Mouse (Mus musculus): ENCODE results near the gene Nop2.

Nop2 gene

DNA sequence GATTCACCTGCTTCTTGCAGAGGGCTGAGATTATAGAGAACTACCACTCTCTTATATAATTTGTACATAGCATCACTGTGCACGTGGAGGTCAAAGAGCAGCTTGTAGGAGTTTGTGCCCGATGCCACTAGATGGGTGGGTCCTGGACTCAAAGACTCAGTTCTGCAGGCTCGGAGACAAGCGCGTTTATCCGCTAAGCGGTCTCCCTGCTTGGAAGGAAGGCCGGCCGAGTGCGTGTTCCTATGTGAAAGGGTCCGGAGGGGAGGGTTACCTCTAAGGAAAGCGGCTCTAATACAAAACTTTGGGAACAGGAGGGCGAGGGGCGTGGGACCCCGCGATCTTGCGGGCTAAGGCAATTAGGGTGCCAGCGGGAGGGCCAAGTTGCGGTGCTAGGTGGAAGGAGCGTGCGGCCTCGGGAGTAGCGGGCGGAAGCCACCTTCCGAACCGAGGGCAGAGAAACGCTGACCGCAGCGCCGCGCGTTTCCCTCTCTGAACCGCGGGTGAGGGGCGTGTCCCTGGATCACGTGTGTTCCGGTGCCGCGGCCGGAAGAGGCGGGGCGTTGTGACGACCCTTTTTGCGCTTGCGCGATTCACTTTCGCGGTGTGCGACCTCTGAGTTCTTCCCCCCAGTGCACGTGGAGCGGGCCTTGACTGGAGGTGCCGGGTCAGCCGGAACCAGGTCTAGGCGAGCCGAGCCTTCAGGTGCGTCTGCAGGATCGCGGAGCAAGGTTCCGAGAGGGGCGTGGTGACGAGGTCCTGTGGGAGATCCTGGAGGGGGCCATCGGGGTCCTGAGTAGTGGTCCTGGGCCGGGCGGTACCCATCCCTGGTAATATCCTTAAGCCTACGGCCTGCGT, at the start of gene Nop2:
Gene Nop2, plus strand, starts transcription at position 608 of the 855 bp plus-strand sequence.
- DNase-seq, result peak; percentile 89

DNA sequence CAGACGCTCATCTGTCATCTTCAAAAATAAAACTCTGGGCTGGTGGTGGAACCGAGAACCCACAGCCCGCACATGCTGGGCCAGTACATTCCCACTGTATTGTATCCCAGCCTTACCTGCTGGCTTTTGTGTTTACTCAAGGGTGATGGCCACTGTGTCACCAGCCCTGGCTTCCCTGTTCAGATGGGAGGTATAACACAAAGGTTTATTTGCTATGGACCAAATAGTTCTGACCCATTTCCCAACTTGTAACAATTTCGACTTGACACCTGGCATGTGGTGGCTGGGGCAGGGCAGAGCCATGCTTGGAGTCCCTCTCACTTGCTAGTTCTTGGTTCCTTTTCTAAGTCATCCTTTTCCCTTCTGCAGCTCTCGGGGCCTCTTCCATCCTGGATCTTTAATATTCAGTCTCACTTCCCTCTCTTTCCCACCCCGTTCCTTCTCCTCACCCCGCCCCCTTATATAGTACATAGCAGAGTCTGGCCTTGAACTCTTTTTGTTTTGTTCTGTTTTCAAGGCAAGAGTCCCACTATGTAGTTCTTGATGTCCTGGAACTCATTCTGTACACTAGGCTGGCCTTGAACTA, 48.8 kb upstream of the Nop2 start:
- no peak for DNase-seq

DNA sequence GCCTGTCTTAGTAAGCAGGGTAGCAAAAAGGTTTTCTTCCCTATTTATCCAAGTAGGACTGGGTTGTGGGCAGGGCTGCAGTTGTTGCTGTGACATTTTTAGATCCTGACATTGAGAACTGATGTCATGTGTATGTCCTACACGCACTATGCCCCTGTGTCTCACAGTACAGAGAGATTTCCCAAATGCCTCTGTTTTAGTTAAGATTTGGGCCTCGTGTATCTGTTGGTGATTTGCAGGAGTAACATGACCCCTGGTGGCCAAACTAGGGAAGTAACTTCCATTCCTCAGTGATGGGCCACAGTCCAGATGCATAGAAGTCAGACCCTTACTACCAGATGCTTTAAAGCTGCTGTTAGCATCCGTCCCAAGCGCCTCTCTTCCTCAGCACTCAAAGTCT, 47.3 kb upstream of the Nop2 start:
- DNase-seq, result peak; percentile 67

DNA sequence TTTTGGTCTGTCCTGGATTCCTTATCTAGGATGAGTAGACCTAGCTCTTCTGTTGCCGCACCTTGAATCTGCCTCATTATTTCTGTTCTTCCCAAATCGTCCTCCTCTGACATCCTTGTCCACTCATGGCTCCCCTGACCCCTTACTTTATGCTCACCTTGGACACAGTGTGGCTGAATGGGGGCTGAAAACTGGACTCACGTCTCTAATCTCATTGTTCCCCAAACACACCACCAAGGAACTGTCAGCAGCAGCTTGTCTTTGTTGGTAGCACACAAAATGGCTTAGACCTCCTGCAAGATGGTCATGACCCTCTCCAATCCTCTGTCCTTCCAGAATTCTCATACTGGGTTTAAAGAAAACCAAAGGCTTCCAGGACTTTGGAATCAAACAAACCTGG, 43.8 kb upstream of the Nop2 start:
- no peak for DNase-seq

DNA sequence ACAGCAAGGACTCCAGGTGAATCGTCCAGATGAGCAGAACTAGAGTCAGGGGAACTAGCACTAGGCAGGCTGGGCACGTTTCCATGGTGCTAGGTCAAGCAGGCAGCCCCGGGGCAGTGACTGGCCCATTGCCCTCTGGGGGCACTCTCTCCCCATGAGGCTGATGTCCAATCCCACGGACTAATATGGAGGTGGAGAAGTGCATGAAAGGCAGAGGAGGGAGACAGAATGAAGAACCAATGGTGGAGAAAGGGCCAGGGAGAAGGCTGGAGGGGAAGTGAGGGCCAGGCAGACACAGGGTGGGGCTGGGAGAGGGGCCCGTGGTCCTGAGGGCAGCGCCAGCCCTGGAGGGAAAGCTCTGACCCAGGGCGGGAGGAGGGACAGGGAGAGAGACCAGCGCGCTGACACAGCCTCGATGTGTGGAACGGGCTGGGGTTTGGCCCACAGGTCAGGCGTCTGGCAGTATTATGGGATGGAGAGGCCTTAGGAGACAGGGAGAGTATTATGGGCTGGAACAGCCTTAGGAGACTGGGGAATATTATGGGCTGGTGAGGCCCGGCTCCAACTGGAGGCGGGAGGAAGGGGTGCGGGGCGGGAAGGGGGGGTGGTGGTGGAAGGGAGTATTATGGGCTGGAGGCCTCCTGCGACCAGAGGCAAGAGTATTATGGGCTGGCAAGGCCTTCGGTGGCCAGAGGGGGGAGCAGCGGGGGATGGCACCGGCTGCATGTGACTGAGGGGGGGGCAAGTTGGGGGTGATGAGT, 43.0 kb upstream of the Nop2 start:
- DNase-seq, result peak; percentile 87

DNA sequence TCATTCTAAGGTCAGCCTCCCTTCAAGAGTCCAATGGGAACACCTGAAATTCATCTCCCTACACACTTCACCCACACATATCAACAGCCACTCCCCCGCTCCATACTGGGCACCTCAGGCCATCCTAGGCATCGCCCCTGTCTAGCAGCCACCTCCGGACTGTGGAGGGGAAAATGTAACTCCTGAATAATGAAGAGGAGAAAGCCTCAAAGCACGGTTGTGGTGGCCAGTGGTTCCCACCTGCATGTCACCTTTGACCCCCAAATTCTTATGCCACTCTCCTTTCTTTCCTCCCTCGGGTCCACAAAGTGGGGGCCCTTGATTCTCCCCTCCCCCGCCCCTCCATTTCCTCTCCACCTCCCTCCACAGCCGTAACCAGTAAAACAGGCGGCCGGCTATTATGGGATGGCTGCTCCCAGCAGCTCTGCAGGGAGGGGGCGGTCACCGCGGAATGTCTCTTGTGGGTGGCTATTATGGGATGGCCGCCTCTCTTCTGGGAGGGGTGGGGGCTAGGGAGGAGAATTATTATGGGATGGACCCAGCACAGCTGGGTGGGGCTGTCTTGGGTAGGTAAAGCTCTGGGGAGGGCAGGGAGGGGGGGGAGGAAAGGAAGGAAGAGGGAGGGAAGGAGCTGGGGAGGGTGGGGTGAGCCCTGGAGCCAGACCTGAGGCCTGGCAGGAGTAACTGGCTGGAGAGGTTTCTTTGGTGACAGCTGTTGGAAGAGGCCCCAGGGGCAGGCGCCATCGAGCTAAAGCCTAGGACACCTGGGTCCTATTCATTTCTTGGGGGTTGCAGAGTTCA, 42.0 kb upstream of the Nop2 start:
- DNase-seq, result peak; percentile 79

DNA sequence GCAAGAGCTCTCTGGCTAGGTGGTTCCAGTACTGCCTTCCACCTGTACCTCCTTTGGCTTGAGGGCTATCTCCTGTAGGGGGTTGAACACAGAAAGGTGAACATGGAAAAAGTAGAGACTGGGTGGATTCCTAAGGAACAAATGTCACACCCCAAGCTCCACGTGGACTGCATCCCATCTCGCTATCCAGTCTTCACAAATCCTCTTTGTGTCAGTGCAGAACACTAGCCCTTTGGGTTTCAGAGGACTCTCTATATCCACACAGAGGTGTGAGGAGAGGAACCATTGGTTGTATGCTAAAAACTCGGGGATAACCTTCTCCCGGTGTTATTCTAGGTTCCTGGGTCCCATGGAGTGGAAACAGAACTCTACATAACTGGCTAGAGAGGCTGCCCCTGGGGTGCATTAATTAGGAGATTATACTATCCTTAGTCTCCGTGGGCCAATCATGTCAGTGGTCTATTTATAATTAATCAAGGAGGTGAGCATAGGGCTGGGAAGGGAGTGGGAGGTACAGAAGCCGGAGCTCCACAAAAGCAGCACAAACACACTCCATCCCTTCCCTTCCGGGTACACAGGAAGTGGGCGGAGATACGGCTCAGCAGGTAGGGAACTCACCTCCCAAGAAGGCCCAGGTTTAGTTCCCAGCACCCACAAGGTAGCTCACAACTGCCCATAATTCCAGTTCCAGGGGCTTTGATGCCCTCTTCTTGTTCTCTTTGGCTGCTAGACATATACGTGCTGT, 41.2 kb upstream of the Nop2 start:
- DNase-seq, result no peak

DNA sequence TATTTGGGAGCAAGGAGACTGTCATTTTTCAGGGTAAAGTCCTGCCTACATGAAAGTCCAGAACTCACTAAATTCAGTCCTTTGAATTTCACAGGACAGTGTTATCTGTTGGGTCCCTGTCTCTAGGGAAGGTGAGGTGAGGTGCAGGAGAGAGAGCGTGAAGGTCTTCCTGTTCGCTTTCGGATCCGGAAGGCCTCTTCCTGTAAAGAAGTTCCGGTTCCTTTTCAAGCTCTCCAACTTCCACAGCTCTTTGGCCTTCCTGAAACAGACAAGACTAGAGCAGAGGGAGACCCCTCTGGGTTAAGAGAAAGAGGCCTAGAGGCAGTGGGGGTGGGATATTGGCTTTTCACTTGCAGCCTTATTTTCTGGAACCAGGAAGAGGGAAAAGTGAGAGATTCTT, 39.3 kb upstream of the Nop2 start:
- DNase-seq, result no peak

DNA sequence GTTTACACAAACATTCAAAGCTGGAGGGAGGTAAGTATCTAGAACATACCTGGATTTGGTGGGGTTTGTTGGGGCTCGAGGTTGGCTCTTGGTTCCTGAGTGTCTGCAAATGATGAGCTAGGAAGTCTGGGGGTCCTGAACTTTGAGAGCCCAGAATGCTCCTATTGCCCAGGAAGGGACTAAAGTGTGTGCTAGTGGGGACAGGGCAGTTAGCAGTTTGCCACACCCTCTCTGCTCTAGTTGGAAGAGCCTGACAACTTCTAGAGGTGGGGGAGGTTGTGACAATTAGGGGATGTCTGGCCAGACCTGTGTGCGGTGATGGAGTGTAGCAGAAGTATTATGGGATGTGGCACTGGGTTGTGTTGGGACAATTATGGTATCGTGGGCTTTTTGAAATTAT, 36.9 kb upstream of the Nop2 start:
- DNase-seq, result no peak

DNA sequence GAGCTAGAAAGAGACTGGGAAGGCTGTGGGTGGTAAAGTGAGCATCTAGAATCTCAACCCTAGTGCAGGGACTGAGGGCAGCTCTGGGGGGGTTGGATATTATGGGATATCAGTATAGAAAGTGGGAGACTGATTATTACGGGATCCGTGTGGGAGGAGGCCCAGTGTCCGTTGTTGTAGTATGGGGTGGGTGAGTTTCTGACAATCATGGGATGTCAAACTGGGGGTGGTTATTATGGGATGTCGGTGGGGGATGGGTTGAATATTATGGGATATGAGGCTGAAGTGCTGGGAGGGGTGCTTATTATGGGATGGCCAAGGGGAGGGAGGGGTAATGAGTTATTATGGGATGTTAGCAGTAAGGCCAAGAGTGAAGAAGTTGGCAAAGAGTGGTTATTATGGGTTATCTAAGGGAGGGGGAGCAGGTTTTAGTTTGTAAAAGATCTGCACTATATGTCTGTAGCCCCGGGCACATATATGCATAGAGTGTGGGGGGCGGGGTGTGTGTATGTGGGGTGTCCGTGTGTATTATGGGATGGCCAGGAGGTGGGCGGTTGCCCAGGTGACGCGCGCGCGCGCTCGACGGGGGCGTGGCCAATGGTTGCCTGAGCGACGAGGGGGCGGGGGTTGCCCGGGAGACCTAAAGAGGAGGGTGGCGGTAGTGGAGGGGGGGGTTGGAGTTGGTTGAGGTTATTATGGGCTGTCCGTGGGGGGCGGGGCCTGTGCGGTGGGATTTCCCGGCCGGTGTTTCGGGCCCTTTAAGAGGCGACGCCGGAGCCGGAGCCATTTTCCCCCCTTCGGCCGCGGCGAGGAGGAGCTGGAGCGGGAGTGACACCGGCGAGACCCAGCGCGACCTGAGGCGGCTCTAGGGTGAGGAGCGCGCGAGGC, 36.1 kb upstream of the Nop2 start, which contains the start of gene Chd4:
Gene Chd4, plus strand, starts transcription at position 591 of the 888 bp plus-strand sequence.
- peak; percentile 92 for DNase-seq

DNA sequence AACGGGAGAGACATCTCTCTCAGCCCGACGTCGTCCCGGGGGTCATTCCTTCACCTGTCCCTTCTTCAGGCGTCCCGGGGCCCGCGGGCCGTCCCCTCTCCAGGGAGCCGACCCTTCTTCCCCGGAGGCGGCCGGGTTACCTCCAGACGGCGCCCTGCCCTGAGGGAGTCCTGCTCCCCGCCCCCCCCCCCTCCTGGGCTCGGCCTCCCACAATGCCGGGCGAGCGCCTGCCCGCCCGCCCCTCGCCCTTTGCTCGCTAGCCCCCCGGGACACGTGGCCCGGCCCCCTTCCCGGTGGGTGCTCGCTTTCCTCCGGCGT, 35.5 kb upstream of the Nop2 start:
- no peak for DNase-seq

DNA sequence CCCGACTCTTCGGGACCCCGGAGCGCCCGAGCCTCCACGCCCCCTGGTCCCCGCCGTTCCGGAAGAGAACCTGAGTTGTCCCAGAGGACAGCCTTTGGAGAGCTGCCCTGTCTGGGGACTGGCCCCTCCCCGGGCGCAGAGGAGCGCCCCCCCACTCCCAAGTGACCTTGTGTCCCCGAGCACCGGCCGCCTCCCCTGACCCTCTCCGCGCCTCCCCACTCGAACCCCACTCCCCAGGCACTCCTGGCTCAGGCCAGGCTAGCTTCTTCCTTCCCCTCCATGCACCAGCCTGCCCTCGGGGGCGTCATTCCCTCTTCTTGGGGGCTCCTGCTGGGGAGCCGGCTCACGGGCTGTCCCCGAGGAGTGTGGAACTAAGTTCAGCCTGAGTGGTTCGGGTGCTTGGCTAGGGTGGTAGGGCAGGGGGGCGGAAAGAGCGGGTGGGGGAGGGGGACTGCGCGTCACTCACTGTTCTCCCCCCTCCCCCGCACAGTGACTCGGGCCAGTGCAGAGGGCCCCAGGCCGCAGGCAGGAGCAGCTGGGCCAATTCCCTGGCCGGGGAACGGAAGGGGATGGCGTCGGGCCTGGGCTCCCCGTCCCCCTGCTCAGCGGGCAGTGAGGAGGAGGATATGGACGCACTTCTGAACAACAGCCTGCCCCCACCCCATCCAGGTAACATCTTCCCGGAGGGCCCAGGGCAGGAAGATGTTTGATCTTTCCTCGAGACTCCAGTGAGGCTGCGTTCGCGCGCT, 34.9 kb upstream of the Nop2 start:
- peak; percentile 71 for DNase-seq

DNA sequence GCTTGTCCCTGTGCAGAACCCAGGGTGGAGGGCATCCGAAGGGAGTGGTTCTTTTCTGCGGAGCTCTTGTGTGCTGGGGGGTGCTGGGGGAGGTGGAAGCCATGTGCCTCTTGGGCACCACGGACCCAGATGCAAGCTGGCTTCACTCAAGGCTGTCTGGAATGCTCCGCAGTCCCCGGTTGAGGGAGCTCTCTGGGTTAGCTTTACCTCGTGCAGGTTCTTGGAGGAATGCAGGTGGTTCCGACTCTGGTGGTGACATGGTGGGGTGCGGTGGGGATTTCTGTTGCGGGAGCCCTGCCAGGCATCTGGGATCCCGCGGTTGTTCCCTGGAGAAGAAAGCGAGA, 34.4 kb upstream of the Nop2 start:
- no peak for DNase-seq

DNA sequence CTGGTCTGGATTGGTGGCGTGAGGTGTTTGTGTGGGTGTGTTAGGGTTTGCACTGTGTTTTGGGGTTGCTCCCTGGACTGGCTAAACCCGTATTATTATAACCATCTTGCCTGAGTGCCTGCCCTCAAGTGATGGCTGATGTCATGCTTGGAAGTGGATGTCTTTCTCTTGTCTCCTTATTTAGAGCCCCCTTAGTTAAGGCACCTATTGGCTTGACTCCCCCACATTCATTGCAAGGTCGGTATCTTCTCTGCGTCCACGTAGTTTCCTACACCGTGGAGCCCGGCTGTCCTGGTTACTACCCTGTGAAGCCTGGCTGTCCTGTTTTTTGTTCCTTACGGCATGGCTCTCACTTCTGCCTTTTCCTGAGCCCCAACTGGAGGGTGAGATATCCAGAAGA, 33.8 kb upstream of the Nop2 start:
- DNase-seq, result no peak

DNA sequence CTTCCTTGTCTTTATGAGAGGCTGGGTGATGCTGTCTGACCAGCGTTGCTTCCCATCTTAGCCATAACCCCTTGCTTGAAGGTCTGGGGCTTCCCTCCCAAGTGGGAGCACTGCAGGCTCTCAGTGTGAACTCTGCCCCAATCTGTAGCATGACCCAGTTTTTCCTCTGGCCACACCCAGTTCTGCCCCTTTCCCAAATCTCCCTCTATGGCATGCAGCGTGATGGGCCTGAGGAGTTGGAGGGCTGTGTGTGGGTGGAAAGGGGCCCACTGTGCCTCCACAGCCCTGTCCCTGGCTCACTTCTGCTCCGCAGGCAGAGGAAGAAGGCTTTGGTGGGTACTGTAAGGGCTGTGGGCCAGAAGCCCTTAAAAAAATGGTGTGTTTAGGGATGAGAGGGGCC, 33.2 kb upstream of the Nop2 start:
- no peak for DNase-seq

DNA sequence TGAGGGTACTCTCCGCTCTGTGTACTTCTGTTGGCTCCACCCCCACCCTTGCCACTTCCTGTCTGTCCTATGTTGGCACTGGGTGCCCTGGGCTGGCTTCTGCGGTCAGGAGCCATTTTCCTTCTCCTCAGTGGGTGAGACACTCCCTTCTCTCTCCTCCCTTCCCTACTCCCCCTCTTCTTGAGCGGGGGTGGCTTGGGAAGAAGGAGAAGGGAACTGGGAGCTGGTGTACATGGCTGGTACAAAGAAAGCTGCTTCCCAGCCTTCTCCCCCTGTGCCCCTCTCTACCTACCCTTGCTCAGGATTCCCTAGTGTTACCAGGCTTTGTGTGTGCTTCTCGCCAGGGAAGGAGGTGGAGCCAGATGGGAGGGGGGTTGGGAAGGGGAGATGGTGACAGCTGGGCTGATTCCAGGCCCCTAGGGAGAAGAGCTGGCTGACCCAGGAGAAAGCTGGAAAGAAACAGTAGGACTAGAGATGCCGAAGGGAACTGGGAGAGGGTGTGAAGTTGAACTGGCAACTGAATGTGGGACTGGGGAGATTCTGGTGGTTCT, 32.2 kb upstream of the Nop2 start:
- no peak for DNase-seq

DNA sequence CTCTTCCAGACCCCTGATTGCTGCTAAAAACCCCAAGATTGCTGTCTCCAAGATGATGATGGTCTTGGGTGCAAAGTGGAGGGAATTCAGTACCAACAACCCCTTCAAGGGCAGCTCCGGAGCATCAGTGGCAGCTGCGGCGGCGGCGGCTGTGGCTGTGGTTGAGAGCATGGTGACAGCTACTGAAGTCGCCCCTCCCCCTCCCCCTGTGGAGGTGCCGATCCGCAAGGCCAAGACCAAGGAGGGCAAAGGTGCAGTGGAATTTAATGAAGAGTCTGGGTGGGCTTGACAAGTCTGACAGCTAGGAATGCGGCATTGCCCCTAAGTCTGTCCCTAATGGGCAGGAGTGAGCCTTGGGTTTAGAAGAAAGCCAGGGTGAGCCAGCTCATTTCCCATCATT, 30.3 kb upstream of the Nop2 start:
- DNase-seq, result no peak

DNA sequence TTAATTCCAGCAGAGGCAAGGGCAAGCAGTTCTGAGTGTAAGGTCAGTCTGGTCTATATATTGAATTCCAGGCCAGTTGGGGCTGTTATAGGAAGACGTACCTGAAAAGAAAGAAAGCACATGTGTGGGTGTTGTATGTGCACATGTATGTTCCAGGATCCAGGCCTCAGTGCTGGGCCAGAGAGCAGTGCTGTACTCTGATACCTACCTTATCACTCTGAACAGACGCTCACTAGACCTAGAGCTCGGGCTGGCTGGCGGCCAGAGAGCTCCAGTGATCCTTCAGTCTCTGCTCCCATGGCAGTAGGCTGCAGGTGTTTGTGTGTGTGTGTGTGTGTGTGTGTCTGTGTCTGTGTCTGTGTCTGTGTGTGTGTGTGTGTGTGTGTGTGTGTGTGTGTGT, 27.5 kb upstream of the Nop2 start:
- DNase-seq, result no peak

DNA sequence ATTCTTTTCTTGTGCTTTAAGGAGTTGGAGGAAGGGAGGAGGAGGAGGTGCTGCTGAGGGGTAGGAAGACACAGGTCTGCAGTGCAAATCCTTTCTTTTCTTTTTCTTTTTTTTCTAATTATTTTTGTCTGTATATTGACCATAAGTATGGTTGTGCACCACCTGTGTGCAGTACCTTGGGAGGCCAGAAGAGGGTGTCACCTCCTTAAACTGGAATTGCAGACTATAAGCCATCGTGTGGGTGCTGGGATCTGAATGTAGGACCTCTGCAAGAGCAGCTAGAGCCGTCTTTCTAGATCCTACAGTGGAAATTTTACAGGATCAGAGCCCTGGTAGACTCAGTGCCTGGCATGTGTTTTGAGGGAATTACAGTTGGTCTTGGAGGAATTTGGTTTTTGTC, 24.0 kb upstream of the Nop2 start:
- no peak for DNase-seq

DNA sequence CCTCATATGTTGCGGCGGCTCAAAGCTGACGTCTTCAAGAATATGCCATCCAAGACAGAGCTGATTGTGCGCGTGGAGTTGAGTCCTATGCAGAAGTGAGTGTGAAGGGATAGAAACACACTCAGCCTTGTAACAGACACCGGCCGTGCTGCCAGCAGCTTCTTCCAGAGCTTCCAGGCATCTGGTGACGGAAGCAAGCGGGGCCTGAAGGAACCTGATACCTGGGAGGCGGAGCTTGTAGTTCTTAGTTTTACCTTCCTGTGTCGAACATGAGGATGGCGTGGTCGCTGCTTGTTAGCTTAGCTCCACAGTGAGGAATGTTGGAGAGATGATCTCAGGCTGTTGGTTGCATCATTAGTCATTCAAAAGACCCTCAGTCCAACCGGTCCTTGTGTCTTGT, 22.3 kb upstream of the Nop2 start:
- DNase-seq, result no peak
